Mouse (Mus musculus) hindlimb bud, embryonic 11.5 days (tissue): ENCODE results near the gene Vcan.
A peak's percentile ranks its signal among the peaks of the same experiment; 100 is the strongest.

Experiments
- DNase-seq: peaks from one replicate; pipeline ENCODE4 v3.0.0-alpha.2; 2012; ENCODE audit warnings: low read depth, low spot score; ENCODE audit errors: extremely low spot score

Vcan gene

GRCm38 (mm10) chr13:89735111-89735510 lies 7.2 kb downstream of the Vcan start:
- no peak for DNase-seq

- no peak for DNase-seq
Measured at GRCm38 (mm10) chr13:89726492-89726891, 15.8 kb downstream of the Vcan start.

- DNase-seq: no peak
Measured at GRCm38 (mm10) chr13:89720497-89720896, 21.8 kb downstream of the Vcan start.

GRCm38 (mm10) chr13:89709497-89710201 lies 32.7 kb downstream of the Vcan start:
- no peak for DNase-seq

- peak; percentile 37 for DNase-seq
Measured at GRCm38 (mm10) chr13:89708151-89708927, 34.0 kb downstream of the Vcan start.

- no peak for DNase-seq
Measured at GRCm38 (mm10) chr13:89702395-89702794, 39.9 kb downstream of the Vcan start.

GRCm38 (mm10) chr13:89699998-89700555 lies 42.2 kb downstream of the Vcan start:
- no peak for DNase-seq

GRCm38 (mm10) chr13:89692597-89692996 lies 49.7 kb downstream of the Vcan start:
- no peak for DNase-seq

- no peak for DNase-seq
Measured at GRCm38 (mm10) chr13:89683490-89683889, 58.8 kb downstream of the Vcan start.

GRCm38 (mm10) chr13:89682254-89682653 lies 60.1 kb downstream of the Vcan start:
- no peak for DNase-seq

GRCm38 (mm10) chr13:89679756-89680155 lies 62.6 kb downstream of the Vcan start:
- DNase-seq: no peak

- DNase-seq: no peak
Measured at GRCm38 (mm10) chr13:89670505-89670904, 71.8 kb downstream of the Vcan start.

- DNase-seq: no peak
Measured at GRCm38 (mm10) chr13:89668981-89669880, 73.1 kb downstream of the Vcan start.

GRCm38 (mm10) chr13:89668069-89668468 lies 74.2 kb downstream of the Vcan start:
- no peak for DNase-seq

- DNase-seq: no peak
Measured at GRCm38 (mm10) chr13:89661688-89662087, 80.6 kb downstream of the Vcan start.

- DNase-seq: no peak
Measured at GRCm38 (mm10) chr13:89657046-89657445, 85.3 kb downstream of the Vcan start.

- DNase-seq: no peak
Measured at GRCm38 (mm10) chr13:89653279-89653678, 89.0 kb downstream of the Vcan start.

GRCm38 (mm10) chr13:89652773-89653172 lies 89.5 kb downstream of the Vcan start:
- no peak for DNase-seq

GRCm38 (mm10) chr13:89645589-89645988 lies 96.7 kb downstream of the Vcan start:
- no peak for DNase-seq

- DNase-seq: no peak
Measured at GRCm38 (mm10) chr13:89637012-89637411, 105.3 kb downstream of the Vcan start.

GRCm38 (mm10) chr13:89634137-89634683 lies 108.1 kb downstream of the Vcan start:
- peak; percentile 67 for DNase-seq
